Mouse (Mus musculus) cerebellum, postnatal 10 days (tissue): ENCODE measurements at regions not wholly inside any gene's neighbourhood (a gene's known extent, or its start where the extent isn't known, plus 50 kb on each side); places are given as distances from the start of the nearest gene placed in this dataset.

Experiments
- DNase-seq, 2 experiments: peaks; one replicate each; pipeline ENCODE4 v3.0.0; 2021; ENCODE audit warnings: mixed read lengths in 2 of 2

DNA sequence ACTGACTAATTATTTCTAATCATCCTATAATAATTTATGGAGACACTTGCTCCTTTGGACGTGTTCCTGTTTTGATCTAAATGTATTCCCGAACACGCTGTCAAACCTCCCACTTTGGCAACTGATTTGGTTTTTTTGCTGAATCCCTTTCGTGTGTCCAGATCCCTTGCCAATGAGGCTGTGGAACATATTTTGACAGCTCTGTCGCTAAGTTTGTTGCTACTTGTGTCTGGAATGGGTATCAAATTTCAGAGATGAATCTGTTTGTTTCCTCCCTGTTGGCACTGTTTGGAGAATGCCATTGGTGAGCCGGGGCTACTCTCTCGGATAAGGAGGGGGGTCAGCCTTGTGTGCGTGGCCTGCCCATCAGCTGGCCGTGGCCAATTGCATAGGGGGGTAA lies 277.2 kb upstream of the Tshz3 start:
- peak in 1 of 2 experiments; percentile 15 for DNase-seq

DNA sequence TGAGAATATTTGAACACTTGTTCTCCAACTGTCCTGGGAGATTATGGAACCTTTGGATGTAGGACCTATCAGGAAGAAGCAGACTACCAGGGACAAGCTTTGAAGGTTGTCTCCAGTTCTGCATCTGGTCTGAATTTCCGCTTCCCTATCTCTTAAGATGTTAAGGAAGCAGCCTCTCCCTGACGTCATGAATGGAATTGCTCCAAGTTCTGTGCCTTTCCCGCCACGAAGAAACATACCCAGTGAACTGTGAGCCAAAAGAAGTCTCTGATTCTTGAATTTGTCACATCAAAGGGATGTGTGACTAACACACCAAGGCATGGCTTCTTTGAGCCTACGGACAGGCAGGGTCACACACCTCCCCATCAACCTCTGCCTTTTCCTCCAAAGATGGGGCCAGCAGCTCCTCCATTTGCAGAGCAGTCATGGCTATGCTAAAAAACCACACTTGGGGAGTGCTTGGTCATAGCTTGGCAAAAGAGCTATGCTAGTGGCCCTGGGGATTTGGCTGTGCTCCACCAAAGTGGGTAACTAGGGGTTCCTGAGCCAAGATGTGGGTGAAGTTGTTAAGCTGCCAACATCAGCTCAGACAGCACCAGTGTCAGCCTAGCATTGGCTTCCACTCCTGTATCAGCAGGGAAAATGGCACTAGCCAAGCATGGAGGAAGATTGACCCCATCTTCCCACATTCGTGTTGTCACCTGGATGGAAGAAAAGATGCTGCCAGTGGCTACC lies 248.6 kb upstream of the Tshz3 start:
- DNase-seq: peak; percentile 44 to 55

DNA sequence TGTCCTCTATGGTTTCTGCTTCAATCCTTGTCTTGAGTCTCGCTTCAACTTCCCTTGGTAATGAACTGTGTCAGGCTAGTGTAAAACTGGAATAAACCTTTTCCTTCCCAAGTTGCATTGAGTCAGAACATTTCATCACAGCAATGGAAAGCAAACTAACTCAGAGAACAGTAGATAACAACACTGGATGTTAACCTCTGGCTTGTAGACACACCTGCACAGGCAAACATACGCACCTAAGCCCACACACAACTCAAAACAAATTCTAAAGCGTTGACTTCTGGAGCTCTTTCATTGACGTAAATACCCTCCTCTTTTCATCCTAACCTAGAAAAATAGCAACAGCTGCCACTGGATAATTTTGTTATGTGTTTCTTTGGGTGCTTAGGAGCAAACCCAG lies 244.1 kb upstream of the Tshz3 start:
- DNase-seq: no peak

DNA sequence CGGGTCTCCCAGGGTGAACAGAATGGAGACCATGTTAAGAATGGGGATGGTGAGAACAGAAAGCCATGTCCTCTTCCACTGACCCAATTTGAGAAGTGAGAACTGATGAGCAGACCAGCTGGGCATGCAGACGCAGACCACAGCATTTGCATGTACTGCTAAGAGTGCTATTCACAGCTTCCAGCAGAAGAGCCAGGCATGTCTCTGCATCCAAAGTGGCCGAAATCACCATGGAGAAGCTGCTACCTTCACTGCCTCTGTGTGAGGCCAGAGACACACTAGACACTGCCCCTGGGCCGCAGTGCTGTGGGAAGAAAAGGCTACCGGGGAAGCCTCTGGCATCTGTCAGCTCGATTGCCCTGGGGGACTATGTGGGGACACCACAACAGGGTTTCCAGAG lies 241.8 kb upstream of the Tshz3 start:
- no peak for DNase-seq

DNA sequence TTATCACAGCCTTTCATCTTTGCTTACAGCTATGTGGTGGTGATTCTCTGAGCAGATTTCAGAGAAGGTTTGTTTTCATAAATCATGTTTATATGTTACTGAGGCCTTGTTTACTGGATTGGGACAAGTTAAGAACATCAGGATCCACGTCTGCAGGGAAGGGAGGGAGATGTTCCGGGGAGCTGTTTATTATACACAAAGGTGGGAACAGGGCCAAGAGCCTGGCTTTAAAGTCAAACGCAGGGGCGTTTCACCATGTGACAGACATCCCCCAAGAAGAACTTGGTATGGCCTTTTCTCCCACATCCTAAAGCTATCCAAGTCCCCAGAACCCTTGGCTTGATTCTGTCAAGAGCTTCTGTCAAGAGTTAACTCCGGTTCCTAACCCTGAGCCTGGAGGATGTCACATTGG lies 235.5 kb upstream of the Tshz3 start:
- DNase-seq: no peak

DNA sequence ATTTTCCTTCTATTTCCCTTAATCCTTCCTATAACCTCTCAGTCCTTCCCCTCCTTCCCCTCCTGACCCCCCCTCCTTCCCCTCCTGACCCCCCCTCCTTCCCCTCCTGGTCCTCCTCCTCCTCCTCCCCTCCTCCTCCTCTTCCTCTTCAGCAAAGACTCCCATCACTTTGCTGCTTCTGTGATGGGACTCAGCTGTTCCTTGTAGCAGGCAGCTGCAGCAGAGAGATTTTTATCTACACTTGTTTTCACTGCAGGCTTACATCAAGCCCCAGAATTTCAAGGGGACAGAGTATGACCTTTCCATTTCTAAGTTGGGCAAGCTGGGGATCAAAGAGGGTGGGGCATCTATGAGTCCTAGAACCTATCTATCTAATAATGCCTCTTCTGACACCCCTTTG lies 228.5 kb upstream of the Tshz3 start:
- DNase-seq: no peak

DNA sequence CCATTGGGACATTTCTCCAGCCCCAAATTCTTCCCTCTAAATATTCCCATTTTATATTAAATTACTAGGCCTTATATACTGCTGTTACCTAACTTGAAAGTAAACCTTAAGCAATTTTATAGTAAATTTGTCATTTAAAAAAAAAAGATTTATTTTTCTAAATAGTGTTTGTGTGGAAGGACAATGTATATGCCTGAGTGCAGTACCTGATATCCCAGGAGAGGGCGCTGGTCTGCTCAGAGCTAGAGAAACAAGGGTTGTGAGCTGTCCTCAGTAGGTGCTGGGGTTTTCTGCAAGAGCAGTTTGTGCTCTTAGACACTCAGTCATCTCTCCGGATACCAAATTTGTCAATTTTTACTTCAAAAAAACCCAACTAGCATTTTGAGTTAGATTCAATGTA lies 224.4 kb upstream of the Tshz3 start:
- DNase-seq: no peak

DNA sequence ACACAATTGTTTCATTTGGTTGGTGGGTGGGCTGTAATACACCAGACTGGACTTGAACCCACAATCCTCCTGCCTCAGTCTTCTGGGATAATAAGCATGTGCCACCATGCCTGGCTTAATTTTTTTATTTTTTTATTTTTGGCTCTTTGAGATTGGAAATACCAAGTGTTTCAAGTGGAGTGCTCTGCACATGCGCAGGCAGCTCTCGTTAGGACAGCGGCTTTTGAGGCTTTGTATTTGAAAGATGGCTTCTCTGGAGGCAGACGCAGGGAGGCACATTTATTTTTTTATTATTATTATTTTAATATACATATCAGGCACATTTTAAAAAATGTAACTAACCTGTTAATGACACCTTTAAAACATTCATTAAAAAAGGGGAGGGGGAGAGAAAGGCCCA lies 221.5 kb upstream of the Tshz3 start:
- DNase-seq: no peak

DNA sequence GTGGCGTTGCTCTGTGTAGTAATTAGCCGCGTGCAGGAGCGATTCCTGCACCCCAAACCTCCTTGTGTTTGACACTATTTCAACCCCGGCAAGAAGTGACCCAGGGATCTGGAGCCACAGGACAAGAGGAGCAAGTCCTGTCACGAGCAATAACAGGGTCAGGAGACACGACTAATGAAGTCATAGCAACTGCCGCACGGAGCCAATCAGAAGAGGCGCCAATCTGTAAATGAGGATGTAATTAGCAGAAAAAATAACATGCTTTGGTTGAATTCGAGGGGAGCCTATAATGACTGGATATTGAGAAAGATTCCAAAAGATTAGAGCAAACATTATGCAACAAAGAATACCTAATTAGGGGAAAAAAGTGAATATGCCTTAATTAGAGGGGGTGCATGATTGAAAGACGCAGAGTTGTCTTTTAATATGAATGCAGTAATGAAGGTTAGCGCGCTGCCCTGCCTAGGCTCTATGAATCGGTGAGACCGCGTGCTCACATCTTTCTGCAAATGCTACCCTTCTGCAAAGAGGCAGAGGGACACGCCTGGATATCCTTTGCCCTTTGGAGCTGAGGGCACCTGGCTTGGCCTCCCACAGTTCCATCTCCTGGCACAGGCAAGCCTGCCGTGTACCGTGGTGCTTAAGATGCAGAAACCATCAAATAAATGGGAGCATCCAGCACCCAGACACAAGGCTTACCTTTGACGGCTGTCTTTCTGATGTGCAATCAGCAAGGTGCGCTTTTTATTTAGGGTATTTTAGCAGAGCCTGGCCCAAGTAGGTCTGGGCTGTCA lies 220.9 kb upstream of the Tshz3 start:
- DNase-seq: no peak

DNA sequence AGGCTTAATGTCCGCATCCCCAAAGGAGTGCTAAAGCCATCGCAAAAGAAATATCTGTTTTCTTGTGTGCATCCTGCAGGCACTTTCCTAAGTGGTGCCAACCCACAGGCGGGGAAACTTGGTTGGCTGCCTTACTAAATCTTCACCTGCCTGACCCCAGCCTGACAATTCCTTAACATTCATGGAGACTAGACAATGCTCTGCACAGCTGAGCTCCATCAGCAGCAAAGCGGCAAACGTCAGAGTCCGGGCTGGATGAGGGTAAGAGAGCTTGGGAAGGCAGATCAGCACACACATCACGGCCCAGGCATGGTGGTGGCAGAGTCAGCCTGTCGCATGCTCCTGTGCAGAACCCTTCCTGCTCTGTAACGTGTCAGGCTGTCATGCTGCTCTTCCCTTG lies 209.8 kb upstream of the Tshz3 start:
- no peak for DNase-seq

DNA sequence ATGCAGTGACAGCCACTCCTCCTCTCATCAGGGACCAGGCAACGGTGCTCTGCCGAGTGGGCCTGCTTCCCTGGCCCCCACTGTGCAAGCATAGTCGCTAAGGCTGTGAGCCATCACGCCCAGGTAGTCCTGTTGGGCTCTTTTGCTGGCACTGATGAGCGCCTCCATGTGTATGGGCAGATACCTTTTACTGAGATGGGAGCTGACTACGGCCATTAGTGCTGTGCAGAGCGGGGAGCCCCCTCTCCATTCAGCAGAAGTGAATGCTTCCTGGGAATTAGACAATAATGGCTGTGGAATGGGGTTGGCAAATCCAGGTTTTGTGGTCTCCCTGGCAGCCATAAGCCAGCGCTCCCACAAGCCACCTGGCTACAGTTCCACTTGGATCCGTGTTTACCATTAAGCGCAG lies 206.7 kb upstream of the Tshz3 start:
- peak; percentile 75 to 80 for DNase-seq

DNA sequence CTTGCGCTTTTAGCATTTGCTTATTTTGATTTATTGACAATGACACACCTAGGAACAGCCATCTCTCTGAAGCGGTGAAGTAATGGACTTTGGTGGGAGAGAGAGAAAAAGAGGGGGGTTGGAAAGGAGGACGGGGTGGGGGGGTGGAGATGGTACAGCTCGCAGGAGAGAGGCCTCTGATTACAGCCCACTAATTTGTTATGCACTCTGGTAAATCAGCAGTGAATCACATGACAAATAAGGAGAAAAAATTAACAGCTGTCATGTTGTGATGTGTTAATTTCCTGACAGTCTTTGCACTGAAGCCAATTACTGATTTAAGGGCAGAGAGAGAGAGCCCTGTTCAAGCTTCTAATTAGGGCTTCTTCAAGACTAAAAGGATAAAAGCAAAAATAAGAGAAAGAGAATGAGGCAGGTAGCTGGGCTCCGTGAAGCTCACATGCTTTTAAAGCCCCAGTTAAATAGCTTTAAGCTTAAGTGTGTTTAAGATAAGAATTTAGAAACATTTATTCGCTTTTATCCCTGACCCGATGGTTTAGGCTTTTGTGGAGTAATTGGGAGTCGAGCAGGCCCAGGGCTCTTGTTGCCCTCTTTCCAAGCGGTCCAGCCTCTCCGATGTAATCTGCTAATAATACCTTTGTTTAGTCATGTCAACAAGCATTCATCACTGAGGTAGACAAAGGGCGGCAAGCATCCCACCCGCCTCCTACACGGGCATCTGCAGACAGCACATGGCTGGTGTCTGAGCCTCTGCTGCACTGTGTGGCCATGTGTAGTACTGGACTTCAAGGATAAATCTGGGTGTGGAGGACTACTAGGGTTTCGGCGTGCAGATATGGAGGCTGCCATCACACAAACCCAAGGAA lies 193.7 kb upstream of the Tshz3 start:
- DNase-seq: peak in 1 of 2 experiments; percentile 42

DNA sequence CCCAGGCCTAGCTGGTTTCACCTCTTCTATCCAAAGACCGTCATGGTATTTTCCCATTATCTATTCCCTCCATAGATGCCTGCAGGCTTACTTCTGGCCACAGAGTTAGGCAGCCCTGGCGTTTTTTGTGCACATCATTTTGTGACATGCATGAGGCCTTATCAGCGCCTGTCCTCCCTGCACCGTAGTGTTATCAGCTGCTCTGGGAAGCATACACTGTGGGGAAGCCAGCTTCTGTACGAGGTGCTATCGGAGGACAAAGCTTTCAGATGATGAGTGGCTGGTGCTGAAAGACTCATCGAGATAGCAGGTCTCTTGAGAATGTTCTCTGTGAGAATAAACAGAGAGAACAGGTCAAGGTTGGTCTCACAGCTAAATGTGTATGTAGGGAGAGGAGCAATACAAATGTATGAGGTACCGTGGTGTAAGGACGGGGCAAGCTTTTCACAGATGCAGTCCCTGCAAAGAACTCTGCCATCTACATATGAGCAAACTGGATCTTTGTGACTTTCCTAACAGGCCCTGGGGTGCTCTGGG lies 190.0 kb upstream of the Tshz3 start:
- no peak for DNase-seq

DNA sequence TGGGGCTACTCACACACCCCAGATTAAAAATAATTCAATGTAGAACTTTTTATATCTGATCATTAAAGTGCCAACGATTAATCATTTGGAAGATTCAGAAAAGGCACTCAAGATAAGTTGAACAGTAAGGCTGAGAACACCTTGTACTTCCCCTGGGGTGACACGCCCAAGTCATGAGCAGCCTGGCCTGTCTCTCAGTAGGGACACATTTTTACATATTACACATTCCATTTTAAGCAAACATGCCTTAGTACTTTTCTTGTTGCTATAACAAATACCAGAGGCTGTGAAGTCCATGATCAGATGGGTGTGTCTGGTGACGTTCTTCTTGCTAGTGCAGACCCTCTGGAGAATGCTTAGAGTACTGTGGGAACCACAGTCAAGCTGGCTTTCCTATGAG lies 184.2 kb upstream of the Tshz3 start:
- DNase-seq: no peak

DNA sequence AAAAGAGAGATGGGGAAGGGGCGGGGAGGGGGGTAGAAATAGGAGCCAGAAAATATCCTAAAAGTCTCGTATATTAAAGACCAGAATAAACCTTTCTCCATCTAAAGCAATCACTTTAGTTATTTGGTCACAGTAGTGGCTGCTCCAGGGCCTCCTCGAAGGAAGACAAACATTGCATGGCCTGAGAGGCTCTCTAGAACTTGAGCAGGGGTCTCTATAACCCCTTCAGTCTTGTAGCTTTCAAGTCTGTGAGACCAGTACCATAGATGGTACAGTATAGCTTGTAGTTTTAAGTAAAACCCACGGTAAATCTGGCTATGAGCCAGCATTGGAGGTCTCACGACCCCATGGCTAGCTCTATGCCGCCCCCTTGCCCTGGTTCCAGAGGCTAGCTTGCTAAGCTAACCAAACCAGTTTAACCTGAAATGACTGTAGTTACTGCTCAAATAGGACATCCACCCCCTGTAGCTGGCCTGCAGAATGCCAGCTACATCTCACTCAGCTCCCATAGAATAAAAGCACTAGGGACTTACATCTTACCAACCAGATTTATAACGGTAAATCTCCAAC lies 181.7 kb upstream of the Tshz3 start:
- no peak for DNase-seq

DNA sequence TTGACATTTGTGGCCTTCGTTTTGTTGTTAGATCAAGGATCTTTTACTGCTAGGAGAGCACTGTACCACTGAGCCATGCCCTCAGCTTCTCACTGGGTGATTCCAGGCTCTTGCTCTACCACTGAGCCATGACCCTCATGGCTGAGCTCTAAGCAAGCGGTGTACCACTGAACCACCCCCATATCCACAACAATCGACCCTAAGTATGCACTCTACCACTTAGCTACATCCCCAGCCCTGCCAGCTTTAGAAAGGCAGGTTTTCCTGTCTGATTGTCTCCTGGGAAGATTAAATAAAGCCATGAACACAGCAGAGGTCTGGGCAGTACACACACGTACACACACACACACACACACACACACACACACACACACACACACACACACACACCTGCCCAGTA lies 178.9 kb upstream of the Tshz3 start:
- DNase-seq: no peak

DNA sequence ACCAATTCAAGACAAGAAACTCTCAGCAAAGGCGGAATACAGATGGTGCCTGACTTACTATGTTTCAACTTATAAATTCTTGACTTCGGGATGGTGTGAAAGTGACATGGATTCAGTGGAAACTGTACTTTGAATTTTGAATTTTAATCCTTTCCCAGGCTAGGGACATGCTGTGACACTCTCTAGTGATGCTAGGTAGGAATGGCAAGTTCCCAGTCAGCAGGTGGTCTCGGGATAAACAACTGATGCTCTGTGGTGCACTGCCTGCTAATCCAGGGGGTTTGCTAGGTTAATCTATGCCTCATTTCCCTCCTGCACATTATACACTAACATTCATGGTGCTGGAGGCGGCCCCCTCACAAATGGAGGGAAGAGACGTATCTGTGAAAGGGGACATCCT lies 175.0 kb upstream of the Tshz3 start:
- no peak for DNase-seq

DNA sequence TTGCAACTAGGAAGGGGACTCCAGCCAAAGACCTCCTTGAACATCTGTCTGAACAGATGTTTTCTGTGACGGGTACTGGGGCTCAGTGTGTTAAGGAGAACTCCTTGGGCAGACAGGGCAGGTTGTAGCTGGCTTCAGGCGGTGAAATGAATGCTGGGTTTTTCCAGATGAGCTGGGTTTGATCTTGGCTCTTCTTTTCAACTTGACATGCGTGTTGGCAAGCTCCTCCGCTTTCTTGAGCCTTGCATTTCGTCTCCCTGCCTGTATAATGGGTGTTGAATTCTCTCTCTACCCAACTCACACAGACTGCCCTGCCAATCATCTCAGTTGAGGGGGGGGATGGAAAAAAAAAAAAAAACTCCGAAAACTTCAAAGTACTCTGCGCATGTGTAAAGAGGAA lies 171.8 kb upstream of the Tshz3 start:
- no peak for DNase-seq

DNA sequence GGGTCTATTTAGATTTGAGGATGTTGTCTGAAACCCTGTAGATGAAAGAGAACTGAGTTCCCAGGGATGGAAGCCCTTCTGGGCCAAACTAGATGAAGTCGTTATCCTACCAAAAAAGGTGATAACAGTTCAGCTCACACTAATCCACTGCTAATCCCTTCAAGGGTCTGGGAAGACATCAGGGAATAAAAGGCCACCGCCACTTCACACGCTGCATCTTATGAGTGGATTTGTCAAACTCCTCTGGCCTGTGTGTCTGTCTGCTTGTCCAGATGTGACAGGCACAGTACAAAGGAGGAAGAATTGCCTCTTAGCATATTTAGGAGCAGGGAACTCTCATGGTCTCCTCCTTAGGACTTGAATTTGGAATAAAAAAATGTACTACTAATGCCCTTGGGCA lies 171.2 kb upstream of the Tshz3 start:
- no peak for DNase-seq

DNA sequence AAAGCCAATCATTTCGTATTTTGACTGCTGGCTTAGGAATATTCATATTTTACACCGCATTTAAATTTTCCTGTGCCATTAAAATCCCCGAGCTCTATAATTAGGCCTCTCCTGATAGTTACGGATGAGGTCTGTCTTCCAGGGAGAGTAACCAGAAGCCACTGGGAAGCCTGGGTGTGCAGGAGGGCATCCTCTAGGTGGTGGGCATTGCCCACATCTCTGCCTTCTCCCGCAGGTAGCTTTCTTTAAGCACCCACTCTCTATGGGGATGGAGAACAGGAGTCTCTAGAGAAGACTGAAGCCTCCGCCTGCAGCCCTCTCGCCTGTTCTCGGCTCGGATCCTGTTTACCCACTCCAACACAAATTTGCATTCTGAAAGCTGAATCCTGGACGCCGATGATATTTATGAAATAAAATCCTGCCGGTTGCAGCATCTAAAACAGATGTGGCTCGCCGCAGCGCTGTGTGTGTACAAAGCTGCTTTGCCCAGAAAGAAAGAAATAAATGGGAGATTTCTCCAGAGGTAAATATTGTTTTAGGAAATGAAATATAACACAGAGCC lies 168.3 kb upstream of the Tshz3 start:
- DNase-seq: no peak

DNA sequence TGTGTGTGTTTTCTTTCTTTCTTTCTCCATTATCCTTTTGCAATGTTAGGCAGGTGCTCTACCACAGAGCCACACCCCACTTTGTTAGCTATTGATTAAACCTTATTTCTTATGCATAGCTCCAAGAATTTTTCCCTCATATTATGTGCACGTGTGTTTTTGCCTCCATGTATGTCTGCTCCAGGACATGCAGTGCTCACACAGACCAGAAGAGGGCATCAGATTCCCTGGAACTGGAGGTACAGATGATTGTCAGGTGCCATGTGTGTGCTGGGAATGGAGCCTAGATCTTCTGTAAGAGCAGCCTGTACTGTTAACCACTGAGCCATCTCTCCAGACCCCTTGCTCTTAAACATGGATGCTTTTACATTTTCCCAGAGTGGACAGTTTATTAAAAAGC lies 166.4 kb upstream of the Tshz3 start:
- DNase-seq: peak in 1 of 2 experiments; percentile 19

DNA sequence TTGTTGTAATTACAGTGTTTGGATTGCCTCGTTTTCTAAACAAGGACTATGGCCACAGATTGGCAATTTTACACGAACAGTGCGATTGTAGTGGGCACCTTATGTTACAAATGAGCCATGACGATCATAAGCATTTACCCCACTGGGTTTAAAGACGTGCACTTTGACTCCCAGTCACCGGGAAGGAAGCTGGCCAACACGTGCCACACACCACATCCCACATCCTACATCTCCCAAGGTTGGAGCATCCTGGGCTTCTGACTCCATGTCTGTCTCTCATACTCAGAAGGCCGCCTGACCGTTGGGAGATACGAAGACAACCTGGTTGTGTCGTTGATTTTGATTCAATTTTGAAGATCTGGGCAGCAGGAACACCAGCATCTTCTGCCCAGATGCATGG lies 159.8 kb upstream of the Tshz3 start:
- DNase-seq: no peak

DNA sequence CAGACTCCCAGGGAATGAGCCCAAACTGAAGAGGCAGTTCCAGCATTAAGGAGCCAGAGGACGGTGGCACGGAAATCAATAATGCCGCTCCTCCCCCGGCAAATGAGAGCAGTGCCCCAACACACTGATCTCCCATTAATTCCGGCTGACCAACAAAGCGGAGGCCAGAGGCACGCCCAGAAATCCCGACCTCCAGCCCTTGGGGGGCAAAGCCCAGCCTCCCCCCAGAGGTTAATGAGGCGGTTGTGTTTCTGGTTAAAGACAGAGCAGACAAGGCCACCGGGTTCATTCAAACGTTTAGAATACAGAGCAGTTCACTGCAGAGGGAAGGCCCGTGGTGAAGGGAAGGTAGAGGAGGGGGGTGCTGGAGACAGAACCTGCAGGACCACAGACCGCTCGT lies 149.9 kb upstream of the Tshz3 start:
- DNase-seq: no peak
